In the genomic region with DNA sequence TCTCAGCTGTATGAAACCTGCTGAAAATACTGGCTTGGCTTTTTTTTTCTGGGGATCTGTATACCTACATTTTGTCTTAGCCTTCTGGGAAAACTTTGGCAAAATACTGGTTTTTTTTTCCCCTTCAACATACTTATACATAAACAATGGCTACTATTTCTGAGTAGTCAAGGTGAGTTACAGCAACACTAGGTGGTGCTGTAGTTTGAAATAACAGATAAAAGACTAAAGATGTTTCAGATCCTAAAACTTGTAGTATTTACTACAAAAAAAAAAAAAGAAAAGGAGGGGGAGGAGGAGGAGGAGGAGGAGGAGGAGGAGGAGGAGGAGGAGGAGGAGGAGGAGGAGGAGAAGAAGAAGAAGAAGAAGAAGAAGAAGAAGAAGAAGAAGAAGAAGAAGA, we compare ENCODE assay signal across 20 mouse cellular contexts.
"Had no signal": no experiment of that assay in that cellular context is flagged by ENCODE, and none has a peak within 500 bp of the region (broad histone marks: within the 10 kb centered on the region; RNA-seq: fewer than 3 reads in every experiment).

No protein-coding gene starts in this region.

- H3K27me3 ChIP-seq: kidney, embryonic 15.5 days; liver, embryonic 13.5 days; megakaryocyte, embryonic 14.5 days; midbrain, embryonic 13.5 days; neural tube, embryonic 13.5 days had no signal

- H3K9ac ChIP-seq: kidney, embryonic 15.5 days; liver, embryonic 13.5 days; midbrain, embryonic 13.5 days; neural tube, embryonic 13.5 days had no signal

- H3K36me3 ChIP-seq: kidney, embryonic 15.5 days; liver, embryonic 13.5 days; midbrain, embryonic 10.5 days; midbrain, embryonic 13.5 days; neural tube, embryonic 13.5 days had no signal

- H3K9me3 ChIP-seq: kidney, embryonic 15.5 days; liver, embryonic 13.5 days; midbrain, embryonic 10.5 days; midbrain, embryonic 13.5 days; neural tube, embryonic 13.5 days had no signal

- H3K4me2 ChIP-seq: kidney, embryonic 15.5 days; liver, embryonic 13.5 days; midbrain, embryonic 13.5 days; neural tube, embryonic 13.5 days had no signal

- DNase-seq: kidney, adult 11 months; kidney, adult 8-10 months; kidney, postnatal 14 days; layer of hippocampus, adult 9-11 months; liver, embryonic 13.5 days; lung, adult 2 months; lung, postnatal 14 days; thymus, adult 2 months; thymus, postnatal 14 days; thymus, postnatal 4 days had no signal

- H3K27ac ChIP-seq: kidney, embryonic 15.5 days; layer of hippocampus, adult 2 months; liver, embryonic 13.5 days; macrophage; midbrain, embryonic 10.5 days; midbrain, embryonic 13.5 days; neural tube, embryonic 13.5 days; stomach, postnatal 0 days had no signal

- ATAC-seq: midbrain, embryonic 13.5 days; midbrain, embryonic 16.5 days had no signal

- H3K4me3 ChIP-seq: kidney, embryonic 15.5 days; layer of hippocampus, adult 2 months; liver, embryonic 13.5 days; megakaryocyte, embryonic 14.5 days; midbrain, embryonic 10.5 days; midbrain, embryonic 13.5 days; myocyte; neural tube, embryonic 13.5 days had no signal

- H3K4me1 ChIP-seq: kidney, embryonic 15.5 days; liver, embryonic 13.5 days; midbrain, embryonic 10.5 days; midbrain, embryonic 13.5 days; neural tube, embryonic 13.5 days had no signal
